Mouse (Mus musculus) mouse embryonic stem cell (cell line): Measurements from ENCODE around the gene Otulinl.
"Not testable (repeated sequence)": the region's sequence is repeated elsewhere in the genome, so short reads cannot be mapped to it uniquely, and the experiment has no call there.

Experiments used
- in situ Hi-C, 2 experiments: fragments of 300-500 bp; cut with MboI; formaldehyde crosslinking; loops; 1 replicate in 1 of 2; 3 replicates in 1 of 2; pipeline ENCODE4 v1.14.3; 2019 to 2020; ENCODE audit warnings: low sequenced_read_pairs in 2 of 2, low pct_unique_long_range_greater_than_20kb in 1 of 2, mixed read lengths in 1 of 2; ENCODE audit not compliant: unreplicated experiment in 1 of 2

The Otulinl gene

GRCm38 (mm10) chr15:27681419-27682187 lies at the start of gene Otulinl:
Gene Otulinl (minus strand): TSS chr15:27681579.
- in situ Hi-C loops = no loop called here

GRCm38 (mm10) chr15:27726228-27726627 lies 44.8 kb upstream of the Otulinl start:
- in situ Hi-C loops = no loop called here

GRCm38 (mm10) chr15:27724796-27725680 lies 43.7 kb upstream of the Otulinl start:
- in situ Hi-C loops = no loop called here

- in situ Hi-C loops = no loop called here
Observed at GRCm38 (mm10) chr15:27724298-27724697, 42.9 kb upstream of the Otulinl start.

GRCm38 (mm10) chr15:27723746-27724145 lies 42.4 kb upstream of the Otulinl start:
- in situ Hi-C loops = no loop called here

GRCm38 (mm10) chr15:27720297-27720696 lies 38.9 kb upstream of the Otulinl start:
- in situ Hi-C loops = not testable (repeated sequence)

GRCm38 (mm10) chr15:27718668-27719067 lies 37.3 kb upstream of the Otulinl start:
- in situ Hi-C loops = no loop called here

- in situ Hi-C loops = no loop called here
Observed at GRCm38 (mm10) chr15:27715331-27715730, 34.0 kb upstream of the Otulinl start.

GRCm38 (mm10) chr15:27710698-27711097 lies 29.3 kb upstream of the Otulinl start:
- in situ Hi-C loops = no loop called here

GRCm38 (mm10) chr15:27708968-27709612 lies 27.7 kb upstream of the Otulinl start:
- in situ Hi-C loops = no loop called here

GRCm38 (mm10) chr15:27708499-27708898 lies 27.1 kb upstream of the Otulinl start:
- in situ Hi-C loops = no loop called here

- in situ Hi-C loops = no loop called here
Observed at GRCm38 (mm10) chr15:27702972-27703313, 21.6 kb upstream of the Otulinl start.

GRCm38 (mm10) chr15:27702031-27702971 lies 20.9 kb upstream of the Otulinl start:
- in situ Hi-C loops = no loop called here

- in situ Hi-C loops = no loop called here
Observed at GRCm38 (mm10) chr15:27697632-27698031, 16.3 kb upstream of the Otulinl start.

- in situ Hi-C loops = no loop called here
Observed at GRCm38 (mm10) chr15:27693235-27693634, 11.9 kb upstream of the Otulinl start.

- in situ Hi-C loops = no loop called here
Observed at GRCm38 (mm10) chr15:27692161-27692560, 10.8 kb upstream of the Otulinl start.

- in situ Hi-C loops = no loop called here
Observed at GRCm38 (mm10) chr15:27691213-27691612, 9.8 kb upstream of the Otulinl start.

- in situ Hi-C loops = no loop called here
Observed at GRCm38 (mm10) chr15:27688041-27688651, 6.8 kb upstream of the Otulinl start.
